Mouse (Mus musculus): ENCODE measurements around the gene Piwil1.

GRCm38 (mm10) chr5:128781621-128782020, 79.3 kb downstream of the Piwil1 start:
- TF ChIP-seq CTCF (IDR thresholded peaks at IDR 0.05; ENCODE audit: borderline replicate concordance, extremely low read depth, insufficient read depth, insufficient read length) (no peak), POLR2A (IDR thresholded peaks at IDR 0.05; ENCODE audit: borderline replicate concordance, extremely low read depth, insufficient read depth, insufficient read length, poor library complexity, severe bottlenecking) (no peak)
